Mouse (Mus musculus) testis, adult 2 months (tissue): ENCODE data around the gene Prune2.

Experiments
- CTCF ChIP-seq: fragments of 200-500 bp; IDR thresholded peaks from 2 replicates; pipeline ENCODE4 v1.5.1; 2012; ENCODE audit warnings: low read depth, mild to moderate bottlenecking, inconsistent platforms, low read length, moderate library complexity; ENCODE audit not compliant: control insufficient read depth, insufficient read depth, insufficient replicate concordance
- POLR2A ChIP-seq: fragments of 200-500 bp; IDR thresholded peaks from 2 replicates; pipeline ENCODE4 v1.6.1; 2012; ENCODE audit warnings: low read depth, mild to moderate bottlenecking, inconsistent platforms, low read length, moderate library complexity; ENCODE audit not compliant: control insufficient read depth

DNA sequence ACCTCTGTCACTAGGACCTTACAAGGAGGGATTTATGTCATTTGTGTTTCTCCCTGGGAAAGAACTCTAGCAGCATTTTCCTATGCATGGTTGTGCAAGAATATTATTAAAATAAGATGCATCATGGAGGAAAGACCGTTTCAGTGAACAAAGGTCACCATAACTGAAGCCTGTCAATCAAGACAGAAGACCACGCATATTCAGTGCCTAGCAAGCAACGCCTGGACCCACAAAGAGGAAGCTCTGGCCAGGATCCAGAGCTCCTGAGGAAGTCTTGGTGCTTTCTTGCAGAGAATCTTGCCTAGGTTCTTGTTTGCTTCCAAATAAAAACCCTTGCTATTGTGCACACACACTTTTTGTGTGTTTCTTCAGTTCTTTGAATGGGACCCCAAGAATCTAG lies 296.9 kb downstream of the Prune2 start:
- TF ChIP-seq CTCF (no peak), POLR2A (no peak)
